Mouse (Mus musculus) kidney, postnatal 25 days (tissue): Measurements from ENCODE around the gene Jph3.

ENCODE experiments used
- DNase-seq, 2 experiments: peaks; one replicate each; pipeline ENCODE4 v3.0.0; 2021; ENCODE audit warnings: mixed read lengths in 2 of 2

The Jph3 gene

DNA sequence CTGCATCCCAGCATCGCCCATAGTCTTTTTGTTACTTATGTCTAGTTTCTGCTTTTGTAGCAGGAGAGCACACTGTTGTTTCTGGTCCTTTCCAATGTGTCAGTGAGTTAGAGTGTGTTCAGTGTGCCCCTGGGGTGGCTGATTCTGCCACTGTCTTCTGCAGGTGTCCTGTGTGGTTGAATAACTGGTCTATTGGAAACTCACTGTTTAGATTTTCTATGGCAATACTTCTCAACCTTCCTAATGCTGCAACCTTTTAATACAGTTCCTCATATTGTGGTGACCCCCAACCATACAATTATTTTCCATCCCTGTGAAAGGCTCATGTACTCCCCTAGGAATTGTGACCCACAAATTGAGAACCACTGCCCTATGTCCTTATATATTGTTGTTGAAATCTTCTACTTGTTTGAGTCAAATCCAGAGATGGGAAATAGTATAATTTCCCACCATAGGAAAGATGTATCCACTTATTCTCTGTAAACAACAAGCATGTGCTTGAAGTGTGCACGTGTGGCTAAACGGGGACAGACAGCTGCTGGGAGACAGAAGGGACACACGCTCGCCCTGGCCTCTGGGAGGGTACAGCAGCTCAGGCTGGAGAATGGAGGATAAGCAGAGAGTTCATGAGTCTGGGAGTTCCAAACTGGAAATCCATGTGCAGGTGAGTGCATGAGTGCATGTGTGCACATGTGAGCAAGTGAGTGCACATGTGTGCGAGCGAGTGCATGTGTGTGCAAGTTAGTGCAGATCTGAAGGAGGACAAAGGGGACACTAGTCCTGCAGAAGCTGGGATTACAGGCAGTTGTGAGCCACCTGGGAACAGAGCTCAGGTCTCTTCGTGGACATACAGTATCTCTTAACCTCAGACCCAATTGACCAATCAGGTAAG, 112.9 kb downstream of the Jph3 start:
- DNase-seq, result peak in 1 of 2 experiments; percentile 17

DNA sequence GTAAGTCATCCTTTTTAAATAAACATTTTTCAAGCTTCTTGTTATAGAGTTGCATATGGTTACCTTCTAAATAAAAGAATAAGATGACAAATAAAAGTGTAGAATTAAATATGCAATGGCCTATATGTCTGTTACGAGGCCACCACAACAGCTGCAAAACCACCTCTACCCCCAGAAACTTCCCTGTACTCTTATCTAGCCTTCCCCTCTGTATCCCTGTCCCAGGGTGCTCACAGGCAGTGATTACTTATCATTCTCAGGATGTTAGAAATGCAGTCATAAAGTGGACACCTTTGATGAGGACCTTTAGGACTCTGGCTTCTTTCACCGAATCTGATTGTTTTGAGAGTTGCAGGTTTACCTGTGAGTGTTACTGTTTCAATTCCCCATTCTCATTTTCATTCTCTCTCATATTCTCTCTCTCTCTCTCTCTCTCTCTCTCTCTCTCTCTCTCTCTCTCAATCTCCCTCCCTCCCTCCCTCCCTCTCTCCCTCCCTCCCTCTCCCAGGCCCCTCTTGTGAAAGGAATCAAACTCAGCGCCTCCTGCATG, 113.8 kb downstream of the Jph3 start:
- DNase-seq, result peak in 1 of 2 experiments; percentile 3
